Mouse (Mus musculus) forebrain, embryonic 16.5 days (tissue): ENCODE results near the gene Gm28308. TPM values are rescaled to one million over a fixed set of nuclear protein-coding genes. Genes with fewer than 3 reads are reported as not detected.

Experiments used
- ATAC-seq: fragments of 200-750 bp; cut with Nextera tagmentation; 2 replicates; pipeline ENCODE4 v1.8.0; 2017; ENCODE audit warnings: mild to moderate bottlenecking, moderate library complexity
- H3K27ac ChIP-seq: fragments of 300-500 bp; sonication (generic); 2 replicates; pipeline ENCODE4 v1.5.1; 2014; ENCODE audit warnings: low read length, control low read depth
- H3K27me3 ChIP-seq: fragments of 300-500 bp; sonication (generic); replicated peaks from 2 replicates; pipeline ENCODE4 v1.6.1; 2014; ENCODE audit warnings: low read length; ENCODE audit not compliant: control insufficient read depth, insufficient read depth
- H3K36me3 ChIP-seq: fragments of 300-500 bp; sonication (generic); 2 replicates; pipeline ENCODE4 v1.6.1; 2014; ENCODE audit not compliant: control insufficient read depth, insufficient read depth
- H3K4me1 ChIP-seq: fragments of 300-500 bp; sonication (generic); replicated peaks from 2 replicates; pipeline ENCODE4 v1.6.1; 2014; ENCODE audit warnings: low read length; ENCODE audit not compliant: control insufficient read depth, insufficient read depth
- H3K4me2 ChIP-seq: fragments of 300-500 bp; sonication (generic); 2 replicates; pipeline ENCODE4 v1.6.1; 2014; ENCODE audit warnings: mild to moderate bottlenecking, low read length, control low read depth
- H3K4me3 ChIP-seq: fragments of 300-500 bp; sonication (generic); replicated peaks from 2 replicates; pipeline ENCODE4 v1.5.1; 2014; ENCODE audit warnings: mild to moderate bottlenecking, low read length, control low read depth
- H3K9ac ChIP-seq: fragments of 300-500 bp; sonication (generic); replicated peaks from 2 replicates; pipeline ENCODE4 v1.6.1; 2014; ENCODE audit warnings: low read depth, low read length, control low read depth
- H3K9me3 ChIP-seq: fragments of 300-500 bp; sonication (generic); 2 replicates; pipeline ENCODE4 v1.6.1; 2016; ENCODE audit warnings: low read length; ENCODE audit not compliant: control insufficient read depth
- WGBS: fragments of 180-500 bp; shearing (Covaris S2); extraction: QIAGEN DNeasy Blood & Tissue Kit; methylation state at CpG from one replicate; pipeline ENCODE4 v1.1.7; 2014; 5-methylcytosine and 5-hydroxymethylcytosine counted together
- polyA plus RNA-seq: library from polyadenylated mRNA; unstranded; fragments of >200 nt; fragmentation: Nextera tagmentation; extraction: Ambion mirVana; gene quantifications from 2 replicates; pipeline ENCODE4 v1.2.1, GENCODE M21; 2015

Gm28308 gene
- polyA plus RNA-seq, 1 experiment from 2014 or later = not detected

- Histone ChIP-seq H3K36me3 (no peaks in the 10 kb centered on the region), H3K4me3 (no peak overlapping the region)
- 3% methylated on average over 30 of the region's 30 CpGs for WGBS
These were observed 26.7 kb upstream of the Gm28308 start for GRCm38 (mm10) chr6:52239625-52240388.

GRCm38 (mm10) chr6:52238976-52239375 lies 25.8 kb upstream of the Gm28308 start:
- Histone ChIP-seq H3K4me3 (no peak overlapping the region), H3K36me3 (no peaks in the 10 kb centered on the region), H3K4me1 (no peaks in the 10 kb centered on the region; the same call in 1 of the 2 replicates), H3K27me3 (peaks cover 92% of the 10 kb centered on the region), H3K9ac (no peak overlapping the region), H3K4me2 (no peak overlapping the region), H3K27ac (no peak overlapping the region), H3K9me3 (no peaks in the 10 kb centered on the region)
- no peak for ATAC-seq
- 4% methylated on average over 7 of the region's 7 CpGs for WGBS

More at GRCm38 (mm10) chr6:52239625-52240388, 26.7 kb upstream of the Gm28308 start:
- H3K27me3 ChIP-seq = peaks cover 90% of the 10 kb centered on the region
- no peaks in the 10 kb centered on the region for H3K9me3 ChIP-seq
- ATAC-seq = no peak
- H3K27ac ChIP-seq = no peak overlapping the region
- H3K9ac ChIP-seq = no peak overlapping the region
- H3K4me1 ChIP-seq = no peaks in the 10 kb centered on the region
- H3K4me2 ChIP-seq = no peak overlapping the region

- no peak for ATAC-seq
- H3K27ac ChIP-seq = no peak overlapping the region
- H3K27me3 ChIP-seq = peaks cover 92% of the 10 kb centered on the region
- H3K9ac ChIP-seq = no peak overlapping the region
- no peak overlapping the region for H3K4me3 ChIP-seq
- H3K9me3 ChIP-seq = no peaks in the 10 kb centered on the region
- H3K4me1 ChIP-seq = no peaks in the 10 kb centered on the region; the same call in 1 of the 2 replicates
- H3K36me3 ChIP-seq = no peaks in the 10 kb centered on the region
- WGBS = 3% methylated on average over 7 of the region's 7 CpGs
- H3K4me2 ChIP-seq = no peak overlapping the region
These were observed 25.0 kb upstream of the Gm28308 start for GRCm38 (mm10) chr6:52238155-52238545.

- ATAC-seq = no peak
- WGBS = 5% methylated on average over 10 of the region's 10 CpGs
- Histone ChIP-seq H3K9ac (no peak overlapping the region), H3K9me3 (no peaks in the 10 kb centered on the region), H3K4me1 (no peaks in the 10 kb centered on the region; the same call in 1 of the 2 replicates), H3K27me3 (peaks cover 90% of the 10 kb centered on the region), H3K27ac (no peak overlapping the region), H3K4me3 (no peak overlapping the region), H3K4me2 (no peak overlapping the region), H3K36me3 (no peaks in the 10 kb centered on the region)
These were observed 24.4 kb upstream of the Gm28308 start for GRCm38 (mm10) chr6:52237346-52238154.

- H3K9ac ChIP-seq = no peak overlapping the region
- H3K27me3 ChIP-seq = peaks cover 92% of the 10 kb centered on the region
- H3K4me1 ChIP-seq = no peaks in the 10 kb centered on the region; the same call in 1 of the 2 replicates
- no peak overlapping the region for H3K4me2 ChIP-seq
- H3K4me3 ChIP-seq = no peak overlapping the region
- H3K27ac ChIP-seq = no peak overlapping the region
- H3K9me3 ChIP-seq = no peaks in the 10 kb centered on the region
- ATAC-seq = no peak
- H3K36me3 ChIP-seq = no peaks in the 10 kb centered on the region
- WGBS = 4% methylated on average over 3 of the region's 3 CpGs
These were observed 23.7 kb upstream of the Gm28308 start for GRCm38 (mm10) chr6:52236806-52237205.

- ATAC-seq = no peak
- H3K27ac ChIP-seq = no peak overlapping the region
- H3K27me3 ChIP-seq = peaks cover 88% of the 10 kb centered on the region
- no peaks in the 10 kb centered on the region; the same call in 1 of the 2 replicates for H3K4me1 ChIP-seq
- H3K9me3 ChIP-seq = no peaks in the 10 kb centered on the region
- H3K36me3 ChIP-seq = no peaks in the 10 kb centered on the region
- H3K9ac ChIP-seq = no peak overlapping the region
- WGBS = 22% methylated on average over 6 of the region's 6 CpGs
- H3K4me2 ChIP-seq = no peak overlapping the region
- no peak overlapping the region for H3K4me3 ChIP-seq
These were observed 22.7 kb upstream of the Gm28308 start for GRCm38 (mm10) chr6:52235866-52236265.

- WGBS = 27% methylated on average over 9 of the region's 9 CpGs
- no peak for ATAC-seq
- H3K4me2 ChIP-seq = no peak overlapping the region
- no peaks in the 10 kb centered on the region for H3K9me3 ChIP-seq
- no peak overlapping the region for H3K9ac ChIP-seq
- H3K4me3 ChIP-seq = no peak overlapping the region
- peaks cover 88% of the 10 kb centered on the region for H3K27me3 ChIP-seq
- H3K36me3 ChIP-seq = no peaks in the 10 kb centered on the region
- H3K27ac ChIP-seq = no peak overlapping the region
- H3K4me1 ChIP-seq = no peaks in the 10 kb centered on the region; the same call in 1 of the 2 replicates
These were observed 22.1 kb upstream of the Gm28308 start for GRCm38 (mm10) chr6:52235267-52235666.

- no peaks in the 10 kb centered on the region for H3K36me3 ChIP-seq
- H3K9ac ChIP-seq = no peak overlapping the region
- no peak for ATAC-seq
- no peak overlapping the region for H3K27ac ChIP-seq
- no peaks in the 10 kb centered on the region for H3K9me3 ChIP-seq
- 2% methylated on average over 65 of the region's 68 CpGs for WGBS
- no peaks in the 10 kb centered on the region; the same call in 1 of the 2 replicates for H3K4me1 ChIP-seq
- peaks cover 86% of the 10 kb centered on the region for H3K27me3 ChIP-seq
- H3K4me2 ChIP-seq = no peak overlapping the region
- no peak overlapping the region for H3K4me3 ChIP-seq
These were observed 21.4 kb upstream of the Gm28308 start for GRCm38 (mm10) chr6:52234428-52235140.
